Mouse (Mus musculus) thymus, postnatal 36 days (tissue): ENCODE data around the gene Slc7a6.

Source experiments
- DNase-seq, 2 experiments: peaks; one replicate each; pipeline ENCODE4 v3.0.0; 2022; ENCODE audit warnings: mixed read lengths in 2 of 2

Slc7a6 gene

GRCm38 (mm10) chr8:106140769-106141168 is 27.9 kb upstream of the Slc7a6 start:
- peak; percentile 77 to 82 for DNase-seq

GRCm38 (mm10) chr8:106145331-106145730 is 23.3 kb upstream of the Slc7a6 start:
- DNase-seq: no peak

DNA sequence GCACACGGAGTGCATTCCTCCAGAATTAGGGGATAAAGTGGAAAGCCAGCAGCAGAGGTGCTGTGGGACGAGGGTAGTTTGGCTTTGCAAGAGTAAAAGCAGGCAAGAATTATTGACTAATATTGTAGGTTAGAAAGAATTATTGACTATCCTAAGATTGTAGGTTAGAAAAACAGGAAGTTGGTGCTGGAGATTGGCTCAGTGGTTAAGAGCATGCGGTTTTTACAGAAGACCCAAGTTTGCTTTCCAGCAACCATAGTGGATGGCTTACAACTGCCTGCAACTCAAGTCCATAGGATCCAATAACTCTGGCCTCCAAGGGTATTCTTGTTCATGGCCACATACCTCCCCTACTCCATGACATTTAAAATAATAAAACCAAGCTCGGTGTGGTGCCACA is 22.6 kb upstream of the Slc7a6 start:
- no peak for DNase-seq

DNA sequence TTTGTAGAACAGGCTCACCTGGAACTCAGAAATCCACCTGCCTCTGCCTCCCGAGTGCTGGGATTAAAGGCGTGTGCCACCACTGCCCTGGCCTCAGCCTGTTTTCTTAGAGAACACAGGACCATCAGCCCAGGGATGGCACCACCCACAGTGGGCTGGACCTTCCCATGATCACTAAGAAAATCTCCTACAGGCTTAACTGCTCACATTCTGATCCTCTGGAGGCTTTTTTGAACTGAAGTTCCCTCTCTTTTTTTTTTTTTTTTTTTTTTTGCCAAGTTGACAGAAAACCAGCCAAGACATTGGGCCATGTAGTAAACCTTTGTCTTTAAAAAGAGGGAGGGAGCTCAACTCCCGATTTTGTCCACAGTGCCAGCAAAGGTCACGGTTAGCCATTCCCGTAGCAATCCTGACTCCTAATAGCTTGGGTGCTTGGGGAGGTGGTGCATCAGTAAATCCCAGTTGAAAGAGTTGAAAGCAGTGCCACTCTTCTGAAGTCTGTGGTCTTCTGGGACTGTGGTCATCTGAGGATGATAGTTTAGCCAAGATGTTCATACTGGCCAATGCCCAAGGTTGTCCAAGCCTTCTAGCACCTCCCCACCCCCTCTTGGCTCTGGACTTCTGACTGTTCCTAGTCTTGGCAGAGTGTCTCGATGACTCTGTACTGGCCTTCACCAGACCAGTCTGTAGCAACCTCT is 20.6 kb upstream of the Slc7a6 start:
- DNase-seq: no peak

DNA sequence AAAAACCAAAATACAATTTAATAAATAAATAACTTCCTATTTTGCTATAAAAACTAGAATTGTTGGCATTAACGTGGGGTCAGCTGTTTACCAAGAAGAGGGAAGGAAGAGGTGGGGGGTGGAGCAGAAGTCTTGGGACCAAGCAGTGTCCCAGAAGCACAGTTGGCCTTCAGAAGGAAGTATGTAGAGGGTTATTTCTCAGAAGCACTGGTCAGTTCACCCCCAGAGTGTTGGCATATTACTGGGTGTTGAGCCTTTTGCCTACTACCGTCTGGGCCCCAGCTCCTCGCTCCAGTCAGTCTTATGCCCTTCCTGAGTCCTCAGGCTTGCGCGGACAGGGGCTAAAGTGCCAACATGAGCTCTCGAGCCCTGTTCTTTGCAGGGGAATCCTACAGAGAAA is 19.6 kb upstream of the Slc7a6 start:
- no peak for DNase-seq

DNA sequence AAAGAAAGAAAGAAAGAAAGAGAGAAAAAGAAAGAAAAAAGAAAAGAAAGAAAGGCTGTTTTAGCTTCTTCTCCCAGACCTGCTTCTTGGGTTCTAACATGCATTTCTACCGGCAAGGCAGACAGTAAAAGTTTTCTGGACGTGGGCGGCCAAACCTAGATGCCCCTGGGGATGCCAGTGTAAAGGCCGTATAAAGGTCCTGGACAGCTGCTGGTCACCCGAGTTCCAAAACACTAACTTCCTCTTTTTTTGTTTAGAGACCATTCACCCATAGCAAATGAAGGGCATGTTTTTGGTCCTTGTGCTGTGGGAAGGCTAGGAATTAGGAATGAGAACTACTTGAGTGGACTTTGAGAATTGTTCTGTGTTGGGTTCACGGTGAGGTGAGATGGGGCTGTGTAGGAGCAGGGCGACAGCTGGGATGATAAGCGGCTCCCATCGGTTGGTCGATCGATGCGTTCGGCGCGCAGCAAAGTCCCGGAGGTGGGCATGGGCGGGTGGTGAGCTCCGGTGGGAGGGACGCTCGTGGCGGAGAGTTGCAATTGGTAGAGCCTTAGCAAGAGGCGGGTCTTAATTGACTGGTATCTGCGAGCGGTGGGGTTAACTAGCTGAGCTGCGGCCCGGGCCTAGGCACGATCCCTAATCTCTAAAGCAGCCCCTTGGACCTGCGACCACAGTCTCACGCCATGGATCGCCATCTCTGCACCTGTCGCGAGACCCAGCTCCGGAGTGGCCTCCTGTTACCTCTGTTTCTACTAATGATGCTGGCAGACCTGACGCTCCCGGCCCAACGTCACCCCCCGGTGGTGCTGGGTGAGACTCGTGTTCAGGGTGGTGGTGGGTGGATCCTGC is 18.6 kb upstream of the Slc7a6 start, which contains the start of gene Pla2g15:
Gene Pla2g15 (plus strand): TSS at position 599 of the 852 bp plus-strand sequence.
- DNase-seq: peak; percentile 94 to 95

DNA sequence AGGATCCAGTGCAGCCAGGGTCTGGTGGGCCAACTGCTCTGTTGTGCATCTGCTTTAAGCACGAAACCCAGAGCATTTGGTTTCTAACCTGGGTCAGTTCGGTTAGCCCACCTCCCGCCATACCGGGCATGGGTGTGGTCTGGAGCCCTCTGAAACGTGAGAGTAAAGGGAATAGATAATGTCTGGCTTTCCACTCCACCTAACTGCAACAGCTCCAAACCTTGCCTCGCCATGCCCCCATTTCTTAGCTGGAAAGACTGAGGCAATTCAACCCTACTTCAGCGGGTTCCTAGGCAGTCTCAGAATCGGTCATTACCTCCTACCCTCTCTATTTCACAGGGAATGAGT is 18.0 kb upstream of the Slc7a6 start:
- DNase-seq: no peak

DNA sequence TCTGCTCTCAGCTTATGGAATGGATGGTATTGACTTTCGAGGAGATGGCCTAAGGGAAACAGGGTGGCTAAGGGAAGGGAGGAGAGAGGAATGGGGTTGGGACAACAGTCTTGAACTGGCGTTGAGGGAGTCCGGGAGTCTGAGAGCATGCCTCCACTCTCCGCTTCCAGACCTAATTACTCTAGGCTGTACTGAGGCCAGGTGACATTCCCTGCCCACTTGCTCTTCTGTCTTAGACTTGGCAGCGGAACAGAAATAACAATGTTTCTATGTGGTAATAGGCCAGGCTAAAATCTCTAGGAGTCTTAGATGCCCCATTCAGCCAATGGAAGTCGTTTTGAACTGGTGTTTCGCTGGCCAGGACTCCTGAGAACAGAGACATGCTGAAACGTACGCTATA is 17.6 kb upstream of the Slc7a6 start:
- DNase-seq: no peak

DNA sequence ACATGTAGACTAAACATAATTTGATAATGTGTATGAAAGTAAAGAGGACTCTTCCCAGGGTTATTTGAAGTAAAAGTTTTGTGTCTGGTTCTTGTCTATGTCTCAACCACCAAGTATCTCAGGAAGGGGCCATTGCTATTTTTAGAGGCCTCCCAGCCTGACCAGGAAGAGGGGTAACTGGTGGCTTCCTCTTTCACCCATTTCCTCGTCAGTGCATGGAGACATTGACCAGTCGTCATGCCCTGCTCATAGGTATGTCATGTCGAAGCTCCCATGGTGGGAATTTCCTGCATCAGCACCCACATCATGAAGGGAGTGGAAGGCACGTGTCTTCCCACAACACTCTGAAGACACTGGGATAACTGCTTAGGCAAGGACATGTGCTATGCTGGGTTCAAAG is 15.8 kb upstream of the Slc7a6 start:
- no peak for DNase-seq

DNA sequence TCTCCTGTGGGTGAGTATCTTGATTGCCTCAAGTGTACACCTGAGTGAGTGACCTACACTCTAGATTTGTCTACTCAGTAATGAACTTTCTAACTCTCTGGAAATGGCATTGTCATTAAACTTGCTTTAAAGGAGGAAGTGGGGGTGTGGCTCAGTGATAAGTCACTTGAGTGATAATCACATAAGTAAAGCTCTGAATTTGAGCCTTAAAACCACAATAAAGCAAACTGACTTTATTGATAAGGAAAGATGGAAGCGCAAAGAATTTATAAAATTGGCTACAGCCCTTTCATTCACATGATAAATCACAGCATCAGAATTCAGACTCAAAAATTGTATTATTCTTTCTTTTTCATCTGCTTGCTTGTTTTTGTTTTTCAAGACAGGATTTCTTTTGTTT is 11.2 kb upstream of the Slc7a6 start:
- no peak for DNase-seq

DNA sequence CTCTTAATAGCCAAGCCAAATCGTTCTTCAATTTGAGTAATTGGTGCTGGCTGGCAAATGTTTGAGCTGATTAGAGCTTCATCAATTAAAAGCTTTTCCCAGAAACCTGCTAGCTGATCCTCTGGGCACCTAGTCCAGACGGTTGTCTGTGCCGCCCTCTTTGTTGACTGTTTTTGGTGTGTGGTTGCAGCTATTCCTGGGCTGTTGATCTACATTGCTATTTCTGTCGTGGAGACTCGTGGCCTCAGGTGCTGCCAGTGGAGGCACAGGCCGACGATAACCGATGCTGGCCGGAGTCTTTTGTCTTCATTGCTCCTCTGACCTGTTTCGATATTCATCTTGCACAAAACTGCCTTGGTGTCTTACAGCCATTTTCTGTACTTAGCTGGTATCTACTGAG is 10.3 kb upstream of the Slc7a6 start:
- DNase-seq: no peak

- DNase-seq: no peak
Observed at GRCm38 (mm10) chr8:106159876-106160275, 8.8 kb upstream of the Slc7a6 start.

DNA sequence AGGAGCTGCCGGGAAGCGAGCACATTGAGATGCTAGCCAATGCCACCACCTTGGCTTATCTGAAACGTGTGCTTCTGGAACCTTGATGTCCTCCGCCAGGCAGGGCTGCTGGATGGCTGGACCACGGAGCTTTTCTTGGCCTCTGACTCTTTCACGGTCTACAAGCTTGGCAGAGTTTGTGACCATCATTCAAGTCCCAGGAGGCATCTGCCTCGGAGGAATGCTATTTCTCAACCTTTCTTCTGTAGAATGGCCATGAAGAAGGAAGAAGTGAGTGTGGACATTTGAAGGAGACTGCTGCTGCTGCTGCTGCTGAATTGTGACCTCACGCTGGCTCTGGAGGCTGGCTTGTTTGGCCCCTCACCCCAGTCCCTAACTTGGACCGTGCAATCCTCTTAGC is 5.4 kb upstream of the Slc7a6 start:
- no peak for DNase-seq

DNA sequence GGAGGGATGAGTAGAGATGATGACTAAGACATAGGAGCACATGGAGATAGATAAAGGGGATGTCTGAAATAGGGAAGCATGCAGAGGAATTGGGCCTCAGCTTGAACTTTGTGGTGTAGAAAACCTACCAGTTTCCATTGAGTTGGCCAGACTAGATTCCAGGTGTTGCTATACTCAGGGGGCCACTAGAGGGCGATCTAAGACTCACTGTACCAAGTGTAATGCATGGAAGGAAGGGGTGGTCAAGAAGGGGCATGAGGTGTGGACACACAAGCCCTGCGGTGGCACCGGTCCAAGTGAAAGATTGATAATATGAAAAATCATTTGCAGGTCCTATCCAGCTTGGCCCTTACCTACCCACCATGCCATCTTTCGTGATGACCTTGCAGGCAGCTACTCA is 3.2 kb upstream of the Slc7a6 start:
- DNase-seq: peak; percentile 59 to 72

GRCm38 (mm10) chr8:106169017-106169933 is 618 bp downstream of the Slc7a6 start:
- peak; percentile 55 to 61 for DNase-seq

DNA sequence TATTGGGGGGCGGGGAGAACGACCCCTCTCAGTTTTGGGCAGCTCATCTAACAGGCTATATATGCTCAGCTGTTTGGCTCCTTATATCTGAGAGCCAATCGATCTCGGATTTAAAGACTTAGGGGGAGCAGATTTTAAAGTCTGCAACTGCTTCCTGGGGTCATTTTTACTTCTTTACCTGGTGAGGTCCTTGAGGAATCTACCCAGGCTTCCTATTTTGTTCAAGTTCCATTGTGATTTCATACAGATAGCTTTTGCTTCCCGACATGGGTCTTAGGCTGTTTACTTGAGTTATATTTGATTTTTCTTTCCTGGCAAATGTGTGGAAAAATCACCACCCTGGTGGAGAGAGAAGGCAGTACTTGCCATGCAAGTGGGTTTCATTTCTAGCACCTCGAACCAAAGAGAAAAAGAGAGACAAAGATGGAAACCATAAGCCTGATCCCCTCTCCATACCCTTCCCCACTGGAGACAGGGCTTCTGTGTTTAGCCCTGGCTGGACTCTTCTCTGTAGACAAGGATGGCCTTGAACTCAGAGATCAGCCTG is 1.4 kb downstream of the Slc7a6 start:
- DNase-seq: no peak

GRCm38 (mm10) chr8:106173566-106173965 is 4.9 kb downstream of the Slc7a6 start:
- DNase-seq: no peak

DNA sequence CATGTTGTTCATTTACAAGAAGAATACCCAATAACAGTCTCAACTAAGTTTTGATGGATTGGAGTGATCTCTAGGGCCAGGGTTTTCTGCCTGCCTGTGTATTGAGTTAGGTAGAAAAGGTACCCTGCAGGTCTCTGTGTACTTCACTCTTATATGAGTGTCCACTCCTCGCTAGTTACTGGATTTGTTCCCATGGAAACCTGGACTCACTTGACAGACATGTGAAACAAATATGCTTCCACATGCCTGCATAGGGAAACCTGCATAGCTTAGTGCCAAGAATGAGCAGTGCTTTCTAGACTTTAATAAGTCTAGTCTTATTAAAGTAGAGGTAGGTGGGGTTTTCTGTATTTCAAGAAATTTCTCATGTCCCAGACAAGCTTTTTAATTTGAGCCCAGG is 8.2 kb downstream of the Slc7a6 start:
- DNase-seq: no peak

- no peak for DNase-seq
Observed at GRCm38 (mm10) chr8:106177594-106177993, 8.9 kb downstream of the Slc7a6 start.

GRCm38 (mm10) chr8:106178428-106178827 is 9.8 kb downstream of the Slc7a6 start:
- DNase-seq: no peak

DNA sequence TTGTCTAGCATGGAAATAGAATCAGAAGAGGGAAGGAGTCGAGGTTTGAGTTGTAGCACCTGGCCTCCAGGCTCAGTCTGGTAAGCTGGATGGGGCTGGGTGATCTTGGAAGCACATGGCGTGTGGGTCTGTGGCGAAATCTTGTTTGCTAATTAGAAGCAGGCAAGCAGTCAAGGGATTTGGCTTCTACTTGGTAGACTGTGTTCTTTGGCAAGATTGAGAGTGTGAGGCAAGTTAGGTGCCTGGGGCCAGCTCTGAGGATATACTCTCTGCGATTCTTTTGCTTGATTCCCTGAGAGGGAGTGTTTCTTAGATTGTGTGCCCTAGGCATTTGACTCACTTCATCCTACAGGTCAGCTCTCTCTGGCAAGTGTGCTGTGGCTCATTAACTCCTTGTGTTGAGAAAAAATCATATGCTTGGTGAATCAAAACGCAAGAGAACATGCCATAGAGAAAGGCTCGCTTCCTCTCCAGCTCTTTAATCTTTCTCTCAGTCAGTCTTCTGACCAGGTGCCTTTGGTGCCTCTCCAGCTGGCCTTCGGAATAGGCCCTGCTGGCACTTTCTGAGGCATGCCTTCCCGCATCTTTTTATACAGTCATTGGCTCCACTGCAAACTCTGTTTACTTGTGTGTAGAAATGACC is 17.1 kb downstream of the Slc7a6 start:
- DNase-seq: no peak

GRCm38 (mm10) chr8:106186394-106186793 is 17.7 kb downstream of the Slc7a6 start:
- DNase-seq: no peak
